ENCODE assay signal across 31 mouse cellular contexts in the genomic region with DNA sequence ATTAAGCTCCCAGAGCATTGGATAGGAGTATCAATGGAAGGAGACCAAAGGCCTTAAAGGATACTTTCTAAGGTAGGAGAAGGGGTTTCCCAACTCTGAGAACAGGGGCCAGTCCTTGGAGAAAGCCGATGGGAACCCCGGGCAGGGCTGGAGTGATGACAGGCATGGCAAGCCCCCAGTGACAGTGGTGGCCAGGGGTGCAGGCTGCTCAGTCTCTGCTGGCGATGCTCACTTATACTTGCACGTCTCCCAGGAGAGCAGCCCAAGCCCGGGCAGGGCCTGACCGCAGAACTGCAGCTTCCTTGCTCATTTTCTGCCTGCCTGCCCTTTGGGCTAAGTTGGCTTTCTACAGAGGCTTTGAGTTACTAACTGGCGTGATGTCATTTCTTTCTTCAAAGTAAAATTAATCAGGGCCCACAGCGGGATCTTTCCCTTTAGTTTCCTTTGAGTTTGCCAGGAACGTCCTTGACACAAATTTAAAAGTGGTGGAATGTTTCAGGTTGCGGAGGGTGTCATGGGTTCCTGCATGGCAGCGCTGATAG.
DNase-seq lines count a peak whose midpoint lies in the region; ATAC-seq and TF ChIP-seq lines count a peak whose summit lies in the region.
"Had no signal": no experiment of that assay in that cellular context is flagged by ENCODE, and none has a peak within 500 bp of the region (broad histone marks: within the 10 kb centered on the region; RNA-seq: fewer than 3 reads in every experiment).

No protein-coding gene starts in this region.

- no peak for TF ChIP-seq CTCF in midbrain, postnatal 0 days (IDR thresholded peaks at IDR 0.05)

- H3K36me3 ChIP-seq in midbrain, embryonic 13.5 days = no peaks in the 10 kb centered on the region
- no peaks in the 10 kb centered on the region for H3K36me3 ChIP-seq in midbrain, postnatal 0 days (ENCODE audit: insufficient read depth, low read length)
- no peaks in the 10 kb centered on the region for H3K36me3 ChIP-seq in limb, embryonic 10.5 days
- H3K36me3 ChIP-seq: heart, embryonic 12.5 days; intestine, embryonic 15.5 days; limb, embryonic 12.5 days; liver, embryonic 15.5 days; lung, embryonic 15.5 days; midbrain, embryonic 12.5 days had no signal

- no peak overlapping the region for H3K4me3 ChIP-seq in midbrain, embryonic 13.5 days (replicated peaks)
- no peak overlapping the region for H3K4me3 ChIP-seq in midbrain, postnatal 0 days (ENCODE audit: low read depth, low read length)
- H3K4me3 ChIP-seq in limb, embryonic 10.5 days = no peak overlapping the region
- H3K4me3 ChIP-seq: heart, embryonic 12.5 days; intestine, embryonic 15.5 days; layer of hippocampus, adult 2 months; limb, embryonic 12.5 days; liver, embryonic 15.5 days; lung, embryonic 15.5 days; midbrain, embryonic 12.5 days had no signal

- peaks cover 39% of the 10 kb centered on the region for H3K4me1 ChIP-seq in midbrain, embryonic 13.5 days (replicated peaks)
- no peaks in the 10 kb centered on the region for H3K4me1 ChIP-seq in midbrain, postnatal 0 days (ENCODE audit: insufficient read depth, low read length)
- peaks cover 55% of the 10 kb centered on the region for H3K4me1 ChIP-seq in limb, embryonic 10.5 days
- H3K4me1 ChIP-seq: intestine, embryonic 15.5 days; liver, embryonic 15.5 days; lung, embryonic 15.5 days had no signal

- peak overlapping the region; percentile 3; the same call in 1 of the 2 replicates for H3K27ac ChIP-seq in midbrain, embryonic 13.5 days
- H3K27ac ChIP-seq in midbrain, postnatal 0 days (ENCODE audit: low read depth, low read length) = no peak overlapping the region
- H3K27ac ChIP-seq in limb, embryonic 10.5 days = peak overlapping the region; percentile 17
- H3K27ac ChIP-seq: hindbrain, postnatal 0 days; intestine, embryonic 15.5 days; layer of hippocampus, adult 2 months; limb, embryonic 12.5 days; liver, embryonic 15.5 days; lung, embryonic 15.5 days; stomach, postnatal 0 days had no signal

- DNase-seq in adrenal gland, adult (ENCODE audit: inconsistent age in 2 of 2, low spot score in 1 of 2) = peak; percentile 73 to 87
- DNase-seq in adrenal gland, postnatal 4 days (ENCODE audit: low spot score in 2 of 2) = no peak
- DNase-seq in midbrain, postnatal 0 days (ENCODE audit: low spot score) = no peak
- DNase-seq in adrenal gland, adult 8-10 months = peak; percentile 29
- no peak for DNase-seq in limb, embryonic 10.5 days (ENCODE audit: low spot score)
- DNase-seq in left cerebral cortex, adult 8-10 months (ENCODE audit: low spot score in 2 of 2) = no peak
- no peak for DNase-seq in heart, adult 18-20 months
- DNase-seq: cerebellum, adult 2 months; cerebellum, postnatal 14 days; gastrocnemius, postnatal 25 days; heart, adult 11 months; heart, postnatal 4 days; kidney, adult 2 months; kidney, postnatal 36 days; right cerebral cortex, adult 18-20 months; spleen, adult 18-20 months; thymus, adult 18-20 months; thymus, postnatal 25 days had no signal

- ATAC-seq in midbrain, embryonic 13.5 days = no peak
- no peak for ATAC-seq in midbrain, postnatal 0 days (ENCODE audit: low FRiP score)
- ATAC-seq: forebrain, embryonic 14.5 days; hindbrain, postnatal 0 days; intestine, embryonic 15.5 days; Patski had no signal

- H3K4me2 ChIP-seq in midbrain, embryonic 13.5 days (replicated peaks) = no peak overlapping the region
- no peak overlapping the region for H3K4me2 ChIP-seq in midbrain, postnatal 0 days (ENCODE audit: low read depth, low read length, poor library complexity, severe bottlenecking)
- H3K4me2 ChIP-seq: heart, embryonic 12.5 days; intestine, embryonic 15.5 days; limb, embryonic 12.5 days; liver, embryonic 15.5 days; lung, embryonic 15.5 days; midbrain, embryonic 12.5 days had no signal

- no peak overlapping the region for H3K9ac ChIP-seq in midbrain, embryonic 13.5 days (replicated peaks)
- H3K9ac ChIP-seq in midbrain, postnatal 0 days (replicated peaks; ENCODE audit: low read length, poor library complexity, severe bottlenecking) = no peak overlapping the region
- H3K9ac ChIP-seq: heart, embryonic 12.5 days; intestine, embryonic 15.5 days; limb, embryonic 12.5 days; liver, embryonic 15.5 days; lung, embryonic 15.5 days; midbrain, embryonic 12.5 days had no signal

- no peaks in the 10 kb centered on the region for H3K27me3 ChIP-seq in midbrain, embryonic 13.5 days
- H3K27me3 ChIP-seq in midbrain, postnatal 0 days (ENCODE audit: insufficient read depth, low read length) = no peaks in the 10 kb centered on the region
- H3K27me3 ChIP-seq in limb, embryonic 10.5 days (ENCODE audit: low read depth, poor library complexity, severe bottlenecking) = no peaks in the 10 kb centered on the region
- H3K27me3 ChIP-seq: intestine, embryonic 15.5 days; limb, embryonic 12.5 days; liver, embryonic 15.5 days; lung, embryonic 15.5 days; midbrain, embryonic 12.5 days; Patski had no signal

- no peaks in the 10 kb centered on the region for H3K9me3 ChIP-seq in midbrain, embryonic 13.5 days
- no peaks in the 10 kb centered on the region for H3K9me3 ChIP-seq in midbrain, postnatal 0 days (ENCODE audit: low read length)
- no peaks in the 10 kb centered on the region for H3K9me3 ChIP-seq in limb, embryonic 10.5 days (replicated peaks)
- H3K9me3 ChIP-seq: G1E; heart, embryonic 12.5 days; intestine, embryonic 15.5 days; limb, embryonic 12.5 days; liver, embryonic 15.5 days; lung, embryonic 15.5 days; midbrain, embryonic 12.5 days had no signal

- WGBS in midbrain, embryonic 13.5 days = 71% methylated on average over 11 of the region's 11 CpGs
- WGBS in midbrain, postnatal 0 days = 63% methylated on average over 11 of the region's 11 CpGs
- 91% methylated on average over 11 of the region's 11 CpGs for WGBS in limb, embryonic 10.5 days

Comparison
In these comparisons a context has a peak if more than half of its experiments do, and no peak if none do; other contexts are left out.
1. DNase-seq: peak in adrenal gland, adult (2 of 2) and adrenal gland, adult 8-10 months (single experiment); none in adrenal gland, postnatal 4 days (0 of 2), midbrain, postnatal 0 days (single experiment), limb, embryonic 10.5 days (single experiment), left cerebral cortex, adult 8-10 months (0 of 2) and heart, adult 18-20 months (0 of 2).